Mouse (Mus musculus): Measurements from ENCODE around the gene Slc4a4. TPM values are rescaled to one million over a fixed set of nuclear protein-coding genes. Genes with fewer than 3 reads are reported as not detected.

The Slc4a4 gene
- polyA plus RNA-seq, 1 experiment from 2014 or later: 4.6 TPM

Other genes starting within 250 kb of the Slc4a4 start
- gene Grsf1, start 210.6 kb upstream of the Slc4a4 start, polyA plus RNA-seq (2015; fragmentation: Nextera tagmentation; extraction: Ambion mirVana): 47.2 and 47.9 TPM in 2 replicates
- gene Mob1b, start 166.0 kb upstream of the Slc4a4 start, polyA plus RNA-seq (2015; fragmentation: Nextera tagmentation; extraction: Ambion mirVana): 9.6 and 11.4 TPM in 2 replicates
- 38.0 and 44.2 TPM in 2 replicates for gene Dck, start 121.8 kb upstream of the Slc4a4 start, polyA plus RNA-seq (2015; fragmentation: Nextera tagmentation; extraction: Ambion mirVana)

Data from intestine, embryonic 15.5 days (tissue).